Mouse (Mus musculus): ENCODE data around the gene Klk10. TPM values are rescaled to one million over a fixed set of nuclear protein-coding genes. Genes with fewer than 3 reads are reported as not detected.

The Klk10 gene
- 0.26 TPM in 1 of 2 replicates, not detected in the other for total RNA-seq (2021)
- long read RNA-seq, experiment 1 = 0 reads
- long read RNA-seq, experiment 2 = 0 reads

- DNase-seq = no peak
Measured at GRCm38 (mm10) chr7:43780746-43781145, at the start of gene Klk10. TSS of gene Klk10 (plus strand) at chr7:43781035.

- peak; percentile 10 for DNase-seq
Measured at GRCm38 (mm10) chr7:43747788-43748187, 33.0 kb upstream of the Klk10 start.

DNA sequence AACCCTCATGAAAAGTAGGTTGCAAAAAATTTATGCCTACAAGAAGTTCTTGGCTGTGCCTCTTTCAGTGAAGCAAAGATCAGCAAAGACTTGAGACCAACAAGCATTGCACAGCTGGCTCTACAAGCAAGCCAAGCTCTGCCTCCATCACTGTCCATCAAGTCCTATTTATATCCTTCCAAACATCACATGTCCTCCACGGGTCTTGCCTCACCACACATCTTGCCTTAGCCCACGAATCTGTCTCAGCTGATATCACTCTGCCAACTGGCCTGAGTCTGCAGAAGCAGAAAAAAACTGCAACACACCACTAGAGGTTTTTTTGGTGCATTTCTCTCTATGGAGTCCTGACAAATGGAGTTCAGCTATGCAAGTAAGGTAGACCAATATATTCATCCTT lies 28.0 kb upstream of the Klk10 start:
- no peak for DNase-seq

- DNase-seq = no peak
Measured at GRCm38 (mm10) chr7:43766484-43766883, 14.4 kb upstream of the Klk10 start.

- no peak for DNase-seq
Measured at GRCm38 (mm10) chr7:43768597-43768996, 12.2 kb upstream of the Klk10 start, which contains the start of gene Klk12. TSS of gene Klk12 (plus strand) at chr7:43768897.

- no peak for DNase-seq
Measured at GRCm38 (mm10) chr7:43769636-43770035, 11.2 kb upstream of the Klk10 start.

DNA sequence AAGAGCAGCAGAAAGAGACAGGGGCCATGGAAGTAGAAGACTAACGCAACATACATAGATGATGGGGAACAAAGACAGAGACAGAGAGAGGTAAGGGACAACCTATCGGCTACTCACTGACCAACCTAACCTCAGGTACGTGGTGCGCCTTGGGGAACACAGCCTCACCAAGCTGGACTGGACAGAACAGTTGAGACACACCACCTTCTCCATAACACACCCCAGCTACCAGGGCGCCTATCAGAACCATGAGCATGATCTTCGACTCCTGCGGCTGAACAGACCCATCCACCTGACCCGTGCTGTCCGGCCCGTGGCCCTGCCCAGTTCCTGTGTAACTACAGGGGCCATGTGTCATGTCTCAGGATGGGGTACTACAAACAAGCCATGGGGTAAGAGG lies 10.1 kb upstream of the Klk10 start:
- no peak for DNase-seq

GRCm38 (mm10) chr7:43771916-43772315 lies 8.9 kb upstream of the Klk10 start:
- no peak for DNase-seq

DNA sequence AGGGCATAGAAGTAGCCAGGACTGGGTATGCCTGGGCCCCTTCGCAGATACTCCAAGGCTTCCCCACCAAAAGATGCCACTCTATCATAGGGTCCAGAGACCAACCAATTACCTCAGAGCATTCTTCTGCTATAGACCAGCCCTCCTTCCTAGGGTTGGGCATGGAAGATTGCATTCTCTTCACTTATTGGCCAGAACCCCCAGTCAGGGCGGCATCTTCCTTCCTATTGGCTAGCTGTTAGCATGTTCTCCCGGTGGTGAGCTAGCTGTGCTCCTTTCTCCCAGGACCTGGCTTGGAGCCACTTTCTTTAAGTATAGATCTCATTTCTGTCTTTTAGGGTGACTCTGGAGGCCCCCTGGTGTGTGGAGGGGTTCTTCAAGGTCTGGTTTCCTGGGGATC lies 7.9 kb upstream of the Klk10 start:
- no peak for DNase-seq

GRCm38 (mm10) chr7:43774364-43774763 lies 6.5 kb upstream of the Klk10 start, which contains the start of gene Klk11:
TSS of gene Klk11 (plus strand) at chr7:43774604.
- DNase-seq = no peak

GRCm38 (mm10) chr7:43774802-43775201 lies 6.0 kb upstream of the Klk10 start:
- DNase-seq = no peak

GRCm38 (mm10) chr7:43775311-43776057 lies 5.4 kb upstream of the Klk10 start:
- DNase-seq = no peak

- DNase-seq = no peak
Measured at GRCm38 (mm10) chr7:43776506-43776905, 4.3 kb upstream of the Klk10 start.

GRCm38 (mm10) chr7:43777423-43777822 lies 3.4 kb upstream of the Klk10 start:
- DNase-seq = no peak

DNA sequence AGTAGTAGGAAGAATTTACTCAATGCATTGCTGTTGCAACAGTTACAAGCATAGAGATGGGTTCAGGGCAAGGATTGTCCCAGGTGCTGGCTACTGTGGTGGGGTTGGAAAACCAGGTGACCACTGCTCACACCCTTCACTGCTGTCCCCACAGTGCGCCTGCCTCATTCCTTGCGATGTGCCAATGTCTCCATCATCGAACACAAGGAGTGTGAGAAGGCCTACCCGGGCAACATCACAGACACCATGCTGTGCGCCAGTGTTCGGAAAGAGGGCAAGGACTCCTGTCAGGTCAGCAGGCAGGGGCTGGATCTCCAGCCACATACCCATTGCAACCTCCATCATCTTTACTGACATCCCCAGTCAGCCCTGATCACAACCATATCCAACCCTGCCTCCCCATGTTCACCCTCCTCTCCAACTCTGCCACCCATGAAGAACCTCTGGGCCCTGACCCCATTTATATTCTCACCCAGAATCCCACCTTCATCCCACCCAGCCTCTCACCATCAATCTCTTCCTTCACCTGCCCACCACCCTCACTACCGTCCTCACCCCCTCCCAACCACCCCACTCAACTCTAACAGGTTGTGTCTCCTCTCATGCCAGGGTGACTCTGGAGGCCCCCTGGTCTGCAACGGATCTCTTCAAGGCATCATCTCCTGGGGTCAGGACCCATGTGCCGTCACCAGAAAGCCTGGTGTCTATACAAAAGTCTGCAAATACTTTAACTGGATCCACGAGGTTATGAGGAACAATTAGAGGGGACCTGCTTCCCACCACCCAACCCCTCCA lies 2.5 kb upstream of the Klk10 start:
- DNase-seq = no peak

GRCm38 (mm10) chr7:43780241-43780640 lies 594 bp upstream of the Klk10 start:
- no peak for DNase-seq

DNA sequence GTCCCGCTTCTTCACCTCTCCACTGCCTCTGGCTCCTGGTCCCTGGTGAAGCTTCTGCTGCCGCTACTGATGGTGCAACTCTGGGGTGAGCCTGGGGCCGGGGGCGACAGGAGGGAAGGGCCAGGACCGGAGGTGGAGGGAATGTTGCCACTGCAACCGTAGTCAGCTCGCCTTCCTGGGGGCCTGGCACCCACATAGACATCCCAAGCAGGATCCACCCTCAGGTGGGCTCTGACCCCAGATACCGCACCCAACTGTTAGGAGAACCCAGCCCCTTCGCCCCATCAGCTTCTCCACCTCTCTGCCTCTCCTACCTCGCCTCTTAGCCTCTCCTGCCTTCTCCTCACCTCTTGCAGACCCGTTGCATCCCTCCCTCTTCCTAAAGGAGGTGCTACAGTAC lies 706 bp downstream of the Klk10 start:
- no peak for DNase-seq

DNA sequence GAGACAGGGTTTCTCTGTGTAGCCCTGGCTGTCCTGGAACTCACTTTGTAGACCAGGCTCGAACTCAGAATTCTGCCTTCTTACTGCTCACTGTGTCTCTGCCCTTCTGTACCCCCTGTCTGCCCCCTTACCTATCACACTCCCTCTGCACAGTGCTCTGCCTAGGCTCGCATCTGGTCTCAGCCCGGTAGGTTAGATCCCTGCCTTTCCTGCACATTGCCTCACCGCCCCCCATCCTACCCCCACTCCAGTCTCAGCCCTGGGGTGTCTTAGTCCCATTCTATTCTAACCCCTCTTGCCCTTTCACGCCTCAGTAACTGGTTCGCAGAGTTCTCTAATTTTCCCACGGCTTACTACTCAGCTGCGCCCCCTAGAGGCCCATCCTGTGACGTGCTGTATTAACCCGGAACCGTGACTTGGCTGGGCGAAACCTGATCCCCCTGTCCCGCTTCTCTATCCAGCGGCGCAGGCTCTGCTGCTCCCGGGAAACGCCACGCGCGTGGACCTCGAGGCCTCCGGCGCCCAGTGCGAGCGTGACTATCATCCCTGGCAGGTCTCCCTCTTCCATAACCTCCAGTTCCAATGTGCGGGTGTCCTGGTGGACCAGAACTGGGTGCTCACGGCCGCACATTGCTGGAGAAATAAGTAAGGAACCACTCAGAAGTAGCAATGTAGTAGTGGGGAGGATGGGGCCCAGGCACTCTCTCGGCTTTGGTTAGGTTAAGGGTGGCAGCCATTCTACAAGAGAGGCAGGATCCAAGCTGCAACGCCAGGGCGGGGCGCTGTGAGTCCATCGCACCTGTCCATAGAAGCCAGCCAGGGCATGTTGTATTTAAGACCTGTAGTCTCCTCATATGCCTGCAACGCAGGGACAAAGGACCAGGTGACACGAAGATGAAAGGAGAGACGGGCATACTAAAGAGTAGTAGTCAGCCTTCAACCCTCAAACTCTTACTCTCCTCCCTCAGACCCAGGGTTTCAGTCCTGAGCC lies 1.7 kb downstream of the Klk10 start:
- peak; percentile 87 for DNase-seq

DNA sequence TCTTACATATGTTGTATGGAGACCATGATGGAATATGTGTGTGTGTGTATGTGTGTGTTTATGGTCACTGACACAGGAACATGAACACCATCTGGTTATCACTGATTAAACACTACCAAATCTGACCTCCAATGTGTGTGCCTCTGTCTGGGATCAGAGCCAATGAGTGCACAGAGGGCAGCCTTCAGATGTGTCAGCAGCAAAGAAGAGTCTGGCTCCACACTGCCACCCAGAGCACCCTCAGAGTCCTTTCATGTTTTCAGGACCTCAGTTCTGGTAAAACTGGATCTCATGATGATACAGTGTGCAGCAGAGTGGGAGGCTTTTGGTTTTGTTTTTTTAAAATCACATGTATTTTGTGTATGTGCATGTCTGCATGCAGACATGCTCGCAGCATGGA lies 4.5 kb downstream of the Klk10 start:
- DNase-seq = peak; percentile 72

DNA sequence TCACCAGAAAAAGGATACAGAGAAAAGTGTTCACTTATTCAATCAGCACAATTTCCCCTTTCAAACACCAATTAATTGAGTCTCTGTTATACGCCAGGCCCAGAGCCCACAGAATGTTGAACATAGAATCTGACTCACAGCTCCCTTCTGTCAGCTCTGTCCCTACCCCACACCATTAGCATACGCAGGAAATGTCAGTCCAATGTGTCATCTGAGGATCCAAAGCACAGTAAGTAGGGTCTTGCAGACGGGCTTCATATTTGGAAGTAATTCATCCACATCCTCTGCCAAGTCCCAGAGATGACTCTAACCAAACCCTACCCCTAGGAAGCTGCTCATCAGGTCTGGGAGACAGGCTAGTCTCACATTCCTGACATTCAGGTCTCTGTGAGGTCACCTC lies 7.3 kb downstream of the Klk10 start:
- DNase-seq = no peak

GRCm38 (mm10) chr7:43789295-43789694 lies 8.5 kb downstream of the Klk10 start:
- no peak for DNase-seq

DNA sequence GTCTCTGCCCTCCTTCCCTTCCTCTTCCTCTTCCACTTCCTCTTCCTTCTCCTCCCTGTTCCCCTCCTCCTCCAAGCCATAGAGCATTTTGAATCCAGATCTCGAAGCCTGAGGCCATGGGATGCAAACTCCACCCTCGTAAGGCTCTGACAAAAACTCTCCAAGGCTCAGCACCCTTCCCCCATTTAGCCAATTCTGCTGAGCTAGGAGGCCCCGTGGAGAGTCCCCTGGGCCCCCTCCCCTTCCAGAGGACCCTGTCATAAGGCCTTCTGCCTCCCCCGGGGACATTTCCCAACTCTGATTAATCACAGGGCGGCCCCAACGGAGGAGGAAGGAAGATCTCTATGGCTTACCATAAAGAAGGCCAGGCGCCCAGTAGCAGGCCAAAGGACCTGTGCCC lies 10.8 kb downstream of the Klk10 start, which contains the start of gene Klk9:
Gene Klk9 (plus strand): TSS at position 301 of the 400 bp plus-strand sequence.
- DNase-seq = no peak
